Mouse (Mus musculus) brown adipose tissue, adult 24 weeks (tissue): ENCODE data around the gene Ergic2. TPM values are rescaled to one million over a fixed set of nuclear protein-coding genes. Genes with fewer than 3 reads are reported as not detected.
A peak's percentile ranks its signal among the peaks of the same experiment; 100 is the strongest.

Source experiments
- H3K27ac ChIP-seq: fragments of 200-500 bp; replicated peaks from 2 replicates; pipeline ENCODE4 v1.5.1; 2012; ENCODE audit warnings: low read depth, mild to moderate bottlenecking, low read length
- H3K4me1 ChIP-seq: fragments of 200-500 bp; 2 replicates; pipeline ENCODE4 v1.6.1; 2012; ENCODE audit warnings: low read length, mixed read lengths; ENCODE audit not compliant: control insufficient read depth, insufficient read depth, insufficient read length
- H3K4me3 ChIP-seq: fragments of 200-500 bp; 2 replicates; pipeline ENCODE4 v1.5.1; 2012; ENCODE audit warnings: low read depth, mild to moderate bottlenecking, low read length, moderate library complexity; ENCODE audit not compliant: insufficient read depth
- polyA plus RNA-seq: library from polyadenylated mRNA; stranded (reverse); fragments of >200 nt; gene quantifications from 2 replicates; pipeline ENCODE4 v1.2.4, GENCODE M21; 2012; ENCODE audit not compliant: missing spikeins, insufficient read depth, insufficient read length

Ergic2 gene
- 47.9 and 60.8 TPM in 2 replicates for polyA plus RNA-seq

DNA sequence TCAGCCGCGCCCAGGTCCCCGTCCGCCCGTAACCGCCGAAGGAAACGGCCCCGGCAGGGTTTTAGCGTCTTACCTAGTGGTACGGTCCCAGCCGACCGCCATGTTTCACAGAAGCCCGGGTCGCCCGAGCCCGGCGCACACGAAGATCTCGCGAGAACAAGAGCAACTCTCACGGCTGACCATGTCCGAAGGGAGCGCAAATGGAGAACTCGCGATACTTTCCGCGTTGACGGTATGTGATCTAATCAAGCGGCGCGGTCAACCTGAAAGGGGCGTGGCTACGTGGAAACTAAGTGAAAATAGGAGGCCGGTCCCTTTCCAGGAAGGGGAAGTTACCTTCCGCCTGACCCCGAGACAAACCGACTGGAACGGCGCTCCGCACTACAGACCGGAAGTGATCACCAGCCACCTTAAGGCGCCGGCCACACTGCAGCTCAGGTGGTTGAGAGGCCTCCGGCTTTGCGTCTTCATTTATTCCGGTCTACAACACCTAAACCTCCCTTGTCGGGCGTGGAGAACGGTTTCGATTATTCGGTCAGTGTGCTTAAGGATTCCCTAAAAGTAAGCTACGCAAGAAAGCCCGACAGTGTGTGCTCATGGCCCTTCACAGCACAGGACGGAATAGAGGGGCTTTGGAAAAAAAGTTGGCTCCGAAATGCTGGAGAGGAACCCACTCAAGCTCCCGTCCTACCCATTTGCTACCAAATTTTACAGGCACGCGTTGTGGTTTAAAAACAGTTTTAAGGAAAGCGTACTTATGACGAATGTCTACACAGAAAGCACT, at the start of gene Ergic2:
Gene Ergic2, minus strand, starts transcription at position 478 of the 784 bp plus-strand sequence.
- Histone ChIP-seq H3K27ac (peak within 1 kb of the TSS; percentile 89), H3K4me3 (peak within 1 kb of the TSS; percentile 78), H3K4me1 (peaks cover 2% of the 10 kb centered on the region)

DNA sequence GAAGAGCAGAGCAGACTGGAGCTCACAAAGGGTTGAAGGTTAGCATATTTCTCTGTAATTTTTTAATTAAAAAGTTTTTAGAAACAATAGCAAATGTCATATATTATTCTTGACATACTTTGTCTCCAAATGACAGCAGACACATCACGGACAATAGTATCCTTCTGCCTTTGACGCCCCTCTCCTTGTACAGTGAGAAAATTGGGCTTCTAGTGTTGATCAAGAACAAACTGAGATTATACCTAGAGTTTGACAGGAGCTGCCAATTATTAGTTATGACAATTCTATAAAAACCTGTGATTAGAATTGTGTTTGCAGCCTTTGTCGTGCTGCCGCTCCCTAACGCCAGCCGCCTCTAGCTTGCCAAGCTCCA, 48.5 kb upstream of the Ergic2 start:
- Histone ChIP-seq H3K4me3 (no peak overlapping the region), H3K27ac (no peak overlapping the region), H3K4me1 (no peaks in the 10 kb centered on the region)

DNA sequence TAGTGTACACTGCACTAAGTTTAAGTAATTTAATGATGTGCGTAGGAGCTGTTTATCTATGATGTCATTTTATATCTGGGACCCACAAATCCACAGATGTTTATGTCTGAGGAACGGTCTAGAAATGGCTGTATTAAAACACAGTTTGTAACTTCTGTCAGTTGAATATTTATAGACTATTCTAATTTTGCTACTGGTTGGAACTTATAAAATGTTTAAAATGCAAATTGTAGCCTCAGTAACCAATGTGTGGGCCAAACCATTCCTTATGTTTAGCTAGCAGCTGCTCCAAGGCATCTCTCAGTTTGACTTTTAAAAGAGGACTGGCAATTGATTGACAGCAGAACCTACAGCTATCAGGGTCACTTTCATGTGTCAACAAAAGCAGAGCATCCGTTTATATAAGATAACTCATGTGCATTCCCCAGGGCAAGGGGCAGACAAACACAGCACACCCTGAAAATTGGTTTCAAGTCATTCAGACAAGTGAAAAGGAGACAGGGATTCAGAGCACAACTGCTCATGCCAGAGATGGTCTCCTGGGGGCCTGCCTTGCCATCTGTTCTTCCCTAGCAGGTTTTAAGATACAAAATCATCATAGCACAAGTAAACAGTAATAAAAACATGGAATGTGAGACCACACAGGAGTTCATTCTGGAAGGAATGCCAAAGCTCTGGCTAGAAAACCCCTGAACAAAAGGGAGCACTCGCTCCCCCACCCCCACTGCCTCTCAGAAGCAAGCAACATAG, 48.0 kb upstream of the Ergic2 start:
- Histone ChIP-seq H3K4me1 (no peaks in the 10 kb centered on the region), H3K27ac (no peak overlapping the region), H3K4me3 (no peak overlapping the region)

DNA sequence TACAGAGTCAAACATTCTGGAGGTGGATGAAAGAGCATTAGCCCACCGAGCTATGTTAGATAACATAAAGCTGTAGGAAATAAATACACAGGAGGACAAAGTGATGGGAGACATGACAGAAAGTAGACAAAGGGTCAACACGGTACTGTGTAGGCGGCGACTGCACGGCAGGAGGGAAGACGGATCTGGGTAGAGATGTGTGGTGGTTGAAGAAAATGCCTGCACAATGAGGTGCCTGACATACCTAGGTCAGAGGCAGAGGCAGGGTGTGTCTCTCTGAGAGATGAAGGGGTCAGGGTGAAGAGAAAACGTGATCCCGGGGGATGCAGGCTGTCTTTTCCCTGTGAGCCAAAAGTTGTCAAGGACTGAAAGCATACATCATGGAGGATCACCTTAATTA, 46.9 kb upstream of the Ergic2 start:
- no peak overlapping the region for H3K27ac ChIP-seq
- no peaks in the 10 kb centered on the region for H3K4me1 ChIP-seq
- no peak overlapping the region for H3K4me3 ChIP-seq

DNA sequence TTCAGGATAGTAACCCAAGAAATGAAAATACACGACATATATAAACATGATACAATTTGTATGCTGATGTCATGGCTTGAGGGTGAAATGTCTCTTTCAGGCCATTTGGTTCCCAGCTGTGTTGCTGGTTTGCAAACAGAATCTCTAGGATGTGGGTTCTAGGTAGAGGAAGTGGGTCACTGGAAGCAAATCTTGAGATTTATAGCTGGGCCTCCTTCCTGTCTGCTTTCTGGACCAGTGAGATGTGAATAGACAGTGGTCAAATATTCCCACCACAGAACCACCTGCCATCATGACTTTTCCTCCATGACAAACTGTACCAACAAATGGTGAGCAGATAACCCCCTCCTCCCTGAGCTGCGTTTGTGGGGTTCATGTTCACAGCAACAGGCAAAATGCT, 45.6 kb upstream of the Ergic2 start:
- H3K27ac ChIP-seq: no peak overlapping the region
- no peaks in the 10 kb centered on the region for H3K4me1 ChIP-seq
- no peak overlapping the region for H3K4me3 ChIP-seq

DNA sequence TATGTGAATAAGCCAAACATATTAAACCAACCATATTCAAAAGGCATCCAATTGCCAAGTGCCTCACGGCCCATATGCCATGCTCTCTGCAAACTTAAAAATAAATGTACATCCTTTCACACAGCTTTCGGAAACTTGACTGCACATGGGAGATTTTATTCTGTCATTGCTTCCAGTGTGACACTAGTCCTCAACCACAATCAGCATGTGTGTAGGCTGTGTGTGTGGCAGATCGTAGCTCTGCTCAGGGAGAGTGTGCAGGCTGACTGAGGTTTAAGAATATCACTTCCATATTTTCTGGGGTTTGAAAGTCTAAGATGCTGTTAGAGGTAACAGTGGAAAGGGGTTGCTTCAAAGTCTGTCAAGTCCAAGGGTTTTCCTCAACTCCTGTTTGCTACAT, 43.9 kb upstream of the Ergic2 start:
- H3K27ac ChIP-seq: no peak overlapping the region
- H3K4me1 ChIP-seq: no peaks in the 10 kb centered on the region

DNA sequence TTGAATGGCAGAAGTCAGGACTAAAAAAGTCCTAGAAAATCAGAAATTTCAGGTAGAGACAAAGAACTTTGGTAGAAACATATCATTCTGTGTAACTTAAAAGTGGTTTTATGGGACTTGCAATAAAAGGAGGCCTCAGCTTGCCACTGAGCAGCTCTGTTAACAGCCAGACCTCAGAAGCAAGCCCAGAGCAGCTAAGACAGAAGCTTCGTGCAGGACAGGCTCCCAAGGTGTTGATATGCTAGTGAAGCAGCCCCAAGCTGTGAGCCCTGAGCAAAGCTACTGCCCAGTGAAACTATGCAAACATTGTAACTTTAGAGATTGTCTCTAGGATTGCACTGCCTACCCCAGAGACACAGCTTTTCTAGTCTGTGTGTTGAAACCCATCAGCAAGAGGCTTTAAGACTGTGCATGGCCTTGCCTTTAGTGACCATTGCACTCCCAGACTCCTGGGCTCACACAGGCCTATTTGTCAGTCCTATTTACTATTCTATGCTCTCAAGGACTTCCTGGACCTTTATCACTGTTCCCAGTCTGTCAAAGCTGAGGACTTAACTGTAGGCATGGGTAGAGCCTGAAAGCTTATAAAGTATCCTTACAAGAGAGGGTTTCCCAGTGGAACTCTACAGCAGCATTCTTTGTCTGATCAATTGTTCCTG, 43.4 kb upstream of the Ergic2 start:
- H3K27ac ChIP-seq: no peak overlapping the region
- no peaks in the 10 kb centered on the region for H3K4me1 ChIP-seq
- H3K4me3 ChIP-seq: no peak overlapping the region

More for the DNA sequence above, 43.9 kb upstream of the Ergic2 start:
- no peak overlapping the region for H3K4me3 ChIP-seq

DNA sequence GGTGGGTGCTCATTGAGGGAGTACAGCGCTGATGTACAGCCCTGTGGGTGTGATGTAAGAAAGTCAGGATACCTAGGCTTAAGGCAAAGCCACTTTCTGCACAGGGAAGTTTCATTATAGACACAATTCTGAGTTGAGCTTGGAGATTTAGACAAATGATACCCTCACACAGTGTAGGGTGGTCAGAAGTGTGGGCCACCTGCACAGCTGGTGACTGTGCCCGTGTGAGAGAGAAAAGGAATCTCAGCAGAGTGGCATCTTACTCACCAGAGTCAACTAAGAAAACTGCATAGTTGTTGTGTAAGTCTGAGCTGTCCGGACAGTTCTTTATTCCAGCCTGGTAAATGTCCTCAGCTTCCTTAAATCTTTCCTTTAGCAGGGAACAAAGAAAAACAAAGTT, 37.0 kb upstream of the Ergic2 start:
- Histone ChIP-seq H3K27ac (no peak overlapping the region), H3K4me3 (no peak overlapping the region), H3K4me1 (no peaks in the 10 kb centered on the region)

DNA sequence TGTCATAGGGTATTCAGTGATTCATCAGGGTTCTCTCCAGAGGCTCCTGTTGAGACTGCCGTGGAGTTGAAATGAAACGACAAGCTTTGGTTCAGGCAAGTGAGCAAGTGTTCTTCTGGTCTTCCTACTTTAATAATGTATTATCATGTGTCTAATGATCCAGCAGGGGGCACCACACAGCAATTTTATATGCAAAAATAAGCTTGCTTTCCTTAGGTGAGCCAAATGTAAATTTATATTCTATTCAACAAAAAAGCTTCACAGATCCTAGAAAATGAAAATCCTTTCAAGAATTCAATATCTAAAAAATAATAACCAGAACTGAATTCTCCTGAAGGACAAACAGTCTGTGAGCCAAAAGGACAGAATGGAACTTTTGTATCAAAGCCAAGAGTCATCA, 36.5 kb upstream of the Ergic2 start:
- Histone ChIP-seq H3K27ac (no peak overlapping the region), H3K4me1 (no peaks in the 10 kb centered on the region), H3K4me3 (no peak overlapping the region)

DNA sequence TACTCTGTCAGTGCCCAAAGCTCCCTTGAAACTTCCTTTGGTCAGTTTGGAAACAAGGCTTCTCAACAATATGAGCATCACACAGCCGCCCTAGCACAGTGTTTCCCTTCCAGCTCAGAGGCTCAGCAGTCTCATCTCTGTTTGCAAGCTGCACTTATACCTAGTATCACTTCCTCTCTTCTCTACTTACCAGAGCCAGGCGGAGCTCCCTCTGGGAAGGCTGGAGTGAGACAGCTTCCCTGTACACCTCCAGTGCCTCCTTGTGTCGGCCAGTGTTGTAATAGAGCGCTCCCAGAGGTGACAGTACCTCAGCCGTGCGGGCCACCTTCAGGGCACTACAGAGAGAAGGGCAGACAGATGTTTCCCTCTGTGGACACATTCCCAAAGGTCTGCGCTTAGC, 34.4 kb upstream of the Ergic2 start:
- Histone ChIP-seq H3K4me3 (no peak overlapping the region), H3K27ac (no peak overlapping the region), H3K4me1 (no peaks in the 10 kb centered on the region)

DNA sequence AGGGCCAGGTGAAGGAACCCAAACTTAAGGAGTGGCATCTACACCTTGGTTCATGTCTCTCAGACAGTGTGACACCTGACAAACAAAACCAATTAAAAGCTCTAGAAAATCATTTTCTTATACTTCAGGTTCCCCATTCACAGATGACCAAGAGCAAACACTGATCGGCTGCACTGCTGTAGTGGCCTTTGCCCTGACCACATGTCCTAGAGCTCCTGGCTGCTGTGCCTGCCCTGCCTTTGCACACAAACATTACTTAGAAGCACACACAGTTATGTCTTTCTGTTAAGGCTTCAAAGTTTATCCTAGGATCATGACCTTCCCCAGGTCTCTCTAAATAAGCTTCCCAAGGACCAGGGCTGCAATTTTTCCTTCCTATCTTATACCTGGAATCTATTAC, 32.7 kb upstream of the Ergic2 start:
- no peak overlapping the region for H3K27ac ChIP-seq
- H3K4me1 ChIP-seq: no peaks in the 10 kb centered on the region
- no peak overlapping the region for H3K4me3 ChIP-seq

DNA sequence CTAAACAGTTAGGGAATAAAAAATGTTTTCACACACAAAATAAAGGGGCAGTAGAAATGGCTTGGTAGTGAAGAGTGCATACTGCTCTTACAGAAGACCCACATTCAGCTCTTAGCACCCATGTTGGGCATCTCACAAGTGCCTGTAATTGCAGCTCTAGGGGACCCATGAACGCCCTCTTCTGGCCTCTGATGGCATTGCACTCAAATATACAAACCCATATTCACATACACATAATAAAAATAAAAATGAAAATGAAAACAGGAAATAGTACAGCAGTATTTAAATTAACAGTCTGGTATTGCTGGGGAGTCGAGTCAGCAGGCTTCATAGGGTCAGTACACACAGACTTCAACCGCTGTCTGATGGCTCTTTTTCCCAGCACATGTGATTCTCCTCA, 30.1 kb upstream of the Ergic2 start:
- Histone ChIP-seq H3K27ac (no peak overlapping the region), H3K4me3 (no peak overlapping the region), H3K4me1 (no peaks in the 10 kb centered on the region)

DNA sequence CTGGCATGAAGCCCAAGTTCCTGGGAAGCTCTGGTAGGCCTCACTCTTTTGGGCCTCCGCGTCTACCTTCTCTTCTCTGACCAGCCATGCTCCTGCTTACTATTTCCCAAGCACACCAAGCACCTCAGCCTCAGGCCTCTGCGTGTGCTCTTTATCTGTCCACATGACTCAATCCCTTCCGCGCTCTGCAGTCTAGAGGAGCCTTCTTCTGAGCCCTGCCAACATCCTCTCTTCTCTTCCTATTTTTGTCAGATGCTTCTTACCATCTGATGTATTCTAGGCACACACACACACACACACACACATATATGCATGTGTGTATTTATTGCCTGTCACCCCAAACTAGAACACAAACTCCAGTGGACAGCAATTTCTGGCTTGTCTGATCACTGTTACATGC, 29.5 kb upstream of the Ergic2 start:
- no peak overlapping the region for H3K4me3 ChIP-seq
- no peaks in the 10 kb centered on the region for H3K4me1 ChIP-seq
- H3K27ac ChIP-seq: no peak overlapping the region

DNA sequence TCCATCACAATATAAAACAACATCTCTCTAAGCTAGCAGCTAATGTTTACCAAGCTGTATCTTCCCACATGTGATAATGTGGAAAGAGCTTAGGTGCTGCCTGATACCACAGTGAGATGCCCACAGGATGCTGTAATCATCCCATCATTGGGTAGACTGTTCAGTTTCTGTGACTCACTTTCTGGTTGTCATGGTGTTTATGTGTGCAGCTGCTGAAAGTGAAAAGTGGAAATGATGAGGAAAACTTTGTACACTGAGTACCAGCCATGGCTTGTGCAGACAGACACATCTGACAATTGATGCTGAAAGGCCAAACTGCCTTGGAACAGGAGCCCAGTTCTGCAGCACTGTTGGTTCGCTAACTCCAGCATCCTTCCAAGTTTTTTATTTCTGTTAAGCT, 27.1 kb upstream of the Ergic2 start:
- H3K4me3 ChIP-seq: no peak overlapping the region
- no peak overlapping the region for H3K27ac ChIP-seq
- no peaks in the 10 kb centered on the region for H3K4me1 ChIP-seq

DNA sequence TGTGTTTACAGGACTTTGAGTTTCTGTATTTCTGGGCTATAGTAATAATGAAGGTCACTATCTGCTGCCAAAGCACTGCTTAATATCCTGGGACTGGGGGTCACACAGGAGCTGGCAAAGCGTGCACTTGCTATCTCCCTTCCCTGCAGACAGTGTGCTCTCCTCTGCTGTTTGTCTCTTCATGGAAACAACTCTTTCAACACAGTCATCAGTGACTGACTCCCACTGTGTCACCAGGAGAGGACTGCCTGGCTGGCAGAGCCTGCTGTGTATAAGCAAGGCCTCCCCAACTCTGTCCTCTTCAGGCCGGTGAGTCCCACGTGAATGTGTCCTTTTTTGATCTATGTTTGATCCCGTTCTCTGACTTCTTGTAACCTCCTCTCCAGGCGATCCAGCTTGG, 25.3 kb upstream of the Ergic2 start:
- no peaks in the 10 kb centered on the region for H3K4me1 ChIP-seq
- no peak overlapping the region for H3K27ac ChIP-seq
- no peak overlapping the region for H3K4me3 ChIP-seq
